In the genomic region with DNA sequence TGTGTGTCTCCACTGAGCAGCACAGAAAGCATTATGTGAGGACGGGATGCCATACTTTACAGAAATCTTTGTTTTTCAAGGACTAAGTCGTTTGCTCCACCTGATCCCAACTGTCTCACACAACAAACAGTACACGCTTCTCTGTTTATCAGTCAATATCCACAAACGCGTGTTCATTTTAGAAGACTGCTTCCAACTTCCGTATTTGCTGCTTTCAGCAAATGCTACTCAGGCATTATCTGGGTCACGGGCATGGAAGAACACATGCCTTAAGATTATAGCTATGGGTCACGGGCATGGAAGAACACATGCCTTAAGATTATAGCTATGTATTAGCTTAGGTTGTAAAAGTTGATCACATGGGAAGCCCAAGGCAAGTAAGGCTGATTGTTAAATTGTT, we compare ENCODE assay signal across 33 mouse cellular contexts. TPM values are rescaled to one million over a fixed set of nuclear protein-coding genes. Genes with fewer than 3 reads are reported as not detected.
"Had no signal": no experiment of that assay in that cellular context is flagged by ENCODE, and none has a peak within 500 bp of the region (broad histone marks: within the 10 kb centered on the region; RNA-seq: fewer than 3 reads in every experiment).

No protein-coding gene starts in this region.

- DNase-seq: left cerebral cortex, postnatal 4 days; liver; liver, embryonic 13.5 days; liver, postnatal 0 days; lung, adult 18-20 months; lung, adult 2 months; lung, embryonic 14.5 days; lung, postnatal 10 days; lung, postnatal 14 days; lung, postnatal 36 days; lung, postnatal 4 days; midbrain, embryonic 14.5 days had no signal

- H3K27ac ChIP-seq: limb, embryonic 10.5 days; limb, embryonic 12.5 days; limb, embryonic 13.5 days; limb, embryonic 15.5 days; liver, embryonic 12.5 days; liver, embryonic 13.5 days; liver, embryonic 14.5 days; liver, embryonic 15.5 days; lung, embryonic 15.5 days; macrophage; midbrain, embryonic 10.5 days; midbrain, embryonic 12.5 days; midbrain, embryonic 13.5 days; midbrain, embryonic 15.5 days; neural tube, embryonic 12.5 days had no signal

- ATAC-seq: liver, embryonic 12.5 days; liver, postnatal 0 days; lung, postnatal 0 days; midbrain, embryonic 13.5 days; midbrain, embryonic 15.5 days; midbrain, embryonic 16.5 days had no signal

- H3K4me3 ChIP-seq: limb, embryonic 10.5 days; limb, embryonic 12.5 days; limb, embryonic 13.5 days; limb, embryonic 15.5 days; liver, embryonic 12.5 days; liver, embryonic 13.5 days; liver, embryonic 15.5 days; lung, embryonic 15.5 days; megakaryocyte, embryonic 14.5 days; midbrain, embryonic 10.5 days; midbrain, embryonic 12.5 days; midbrain, embryonic 13.5 days; midbrain, embryonic 15.5 days; myocyte; neural tube, embryonic 12.5 days had no signal

- H3K9me3 ChIP-seq: limb, embryonic 10.5 days; limb, embryonic 12.5 days; limb, embryonic 13.5 days; limb, embryonic 15.5 days; liver, embryonic 12.5 days; liver, embryonic 13.5 days; liver, embryonic 15.5 days; lung, embryonic 15.5 days; megakaryocyte, embryonic 14.5 days; midbrain, embryonic 10.5 days; midbrain, embryonic 12.5 days; midbrain, embryonic 13.5 days; midbrain, embryonic 15.5 days; neural tube, embryonic 12.5 days had no signal

- H3K27me3 ChIP-seq: limb, embryonic 15.5 days; liver, embryonic 12.5 days; lung, embryonic 15.5 days; neural tube, embryonic 12.5 days had no signal

- H3K36me3 ChIP-seq: limb, embryonic 10.5 days; limb, embryonic 12.5 days; limb, embryonic 13.5 days; limb, embryonic 15.5 days; liver, embryonic 12.5 days; liver, embryonic 13.5 days; liver, embryonic 15.5 days; lung, embryonic 15.5 days; midbrain, embryonic 10.5 days; midbrain, embryonic 12.5 days; midbrain, embryonic 13.5 days; midbrain, embryonic 15.5 days; neural tube, embryonic 12.5 days had no signal

- H3K4me2 ChIP-seq: limb, embryonic 12.5 days; limb, embryonic 13.5 days; limb, embryonic 15.5 days; liver, embryonic 11.5 days; liver, embryonic 12.5 days; liver, embryonic 13.5 days; liver, embryonic 15.5 days; lung, embryonic 14.5 days; lung, embryonic 15.5 days; midbrain, embryonic 11.5 days; midbrain, embryonic 12.5 days; midbrain, embryonic 13.5 days; midbrain, embryonic 15.5 days; neural tube, embryonic 12.5 days had no signal

- H3K9ac ChIP-seq: limb, embryonic 12.5 days; limb, embryonic 13.5 days; limb, embryonic 15.5 days; liver, embryonic 12.5 days; liver, embryonic 13.5 days; liver, embryonic 14.5 days; liver, embryonic 15.5 days; liver, postnatal 0 days; lung, embryonic 14.5 days; lung, embryonic 15.5 days; midbrain, embryonic 12.5 days; midbrain, embryonic 13.5 days; midbrain, embryonic 15.5 days; neural tube, embryonic 12.5 days had no signal

- H3K4me1 ChIP-seq: limb, embryonic 10.5 days; limb, embryonic 12.5 days; limb, embryonic 13.5 days; limb, embryonic 15.5 days; liver, embryonic 12.5 days; liver, embryonic 13.5 days; liver, embryonic 15.5 days; lung, embryonic 15.5 days; midbrain, embryonic 10.5 days; midbrain, embryonic 12.5 days; midbrain, embryonic 13.5 days; midbrain, embryonic 15.5 days; neural tube, embryonic 12.5 days had no signal

RNA-seq across cellular contexts. Expression of a gene that starts 6.9 kb away (rescaled TPM):
- total RNA-seq: megakaryocyte-erythroid progenitor cell, adult 5-6 weeks had no signal
